Mouse (Mus musculus) olfactory bulb, adult 2 months (tissue): ENCODE data around the gene Kif22. TPM values are rescaled to one million over a fixed set of nuclear protein-coding genes. Genes with fewer than 3 reads are reported as not detected.
"Not testable (repeated sequence)": the region's sequence is repeated elsewhere in the genome, so short reads cannot be mapped to it uniquely, and the experiment has no call there.

Experiments used
- H3K27ac ChIP-seq: fragments of 200-500 bp; 2 replicates; pipeline ENCODE4 v1.5.1; 2012; ENCODE audit warnings: low read depth, low read length; ENCODE audit not compliant: insufficient read depth
- H3K4me1 ChIP-seq: fragments of 200-500 bp; 2 replicates; pipeline ENCODE4 v1.6.1; 2012; ENCODE audit warnings: low read length; ENCODE audit not compliant: control insufficient read depth, insufficient read depth
- H3K4me3 ChIP-seq: fragments of 200-500 bp; 2 replicates; pipeline ENCODE4 v1.5.1; 2012; ENCODE audit warnings: mild to moderate bottlenecking, low read depth, low read length, moderate library complexity; ENCODE audit not compliant: insufficient read depth
- CTCF ChIP-seq: fragments of 200-500 bp; IDR thresholded peaks from 2 replicates; pipeline ENCODE4 v1.5.1; 2012; ENCODE audit warnings: low read depth, mild to moderate bottlenecking, low read length, moderate library complexity; ENCODE audit not compliant: insufficient read depth
- POLR2A ChIP-seq: fragments of 200-500 bp; IDR thresholded peaks from 2 replicates; pipeline ENCODE4 v1.6.1; 2012; ENCODE audit warnings: mild to moderate bottlenecking, low read depth, low read length, moderate library complexity; ENCODE audit not compliant: insufficient read depth
- whole genome bisulfite sequencing: fragments of 180-500 bp; shearing (Covaris S2); methylation state at CpG from one replicate; pipeline ENCODE4 v1.1.7; 2018; 5-methylcytosine and 5-hydroxymethylcytosine counted together
- polyA plus RNA-seq: library from polyadenylated mRNA; stranded (reverse); fragments of >200 nt; gene quantifications from 2 replicates; pipeline ENCODE4 v1.2.4, GENCODE M21; 2012; ENCODE audit warnings: low replicate concordance; ENCODE audit not compliant: missing spikeins, insufficient read depth, insufficient read length

Gene Kif22
- not detected in 2 replicates for polyA plus RNA-seq

DNA sequence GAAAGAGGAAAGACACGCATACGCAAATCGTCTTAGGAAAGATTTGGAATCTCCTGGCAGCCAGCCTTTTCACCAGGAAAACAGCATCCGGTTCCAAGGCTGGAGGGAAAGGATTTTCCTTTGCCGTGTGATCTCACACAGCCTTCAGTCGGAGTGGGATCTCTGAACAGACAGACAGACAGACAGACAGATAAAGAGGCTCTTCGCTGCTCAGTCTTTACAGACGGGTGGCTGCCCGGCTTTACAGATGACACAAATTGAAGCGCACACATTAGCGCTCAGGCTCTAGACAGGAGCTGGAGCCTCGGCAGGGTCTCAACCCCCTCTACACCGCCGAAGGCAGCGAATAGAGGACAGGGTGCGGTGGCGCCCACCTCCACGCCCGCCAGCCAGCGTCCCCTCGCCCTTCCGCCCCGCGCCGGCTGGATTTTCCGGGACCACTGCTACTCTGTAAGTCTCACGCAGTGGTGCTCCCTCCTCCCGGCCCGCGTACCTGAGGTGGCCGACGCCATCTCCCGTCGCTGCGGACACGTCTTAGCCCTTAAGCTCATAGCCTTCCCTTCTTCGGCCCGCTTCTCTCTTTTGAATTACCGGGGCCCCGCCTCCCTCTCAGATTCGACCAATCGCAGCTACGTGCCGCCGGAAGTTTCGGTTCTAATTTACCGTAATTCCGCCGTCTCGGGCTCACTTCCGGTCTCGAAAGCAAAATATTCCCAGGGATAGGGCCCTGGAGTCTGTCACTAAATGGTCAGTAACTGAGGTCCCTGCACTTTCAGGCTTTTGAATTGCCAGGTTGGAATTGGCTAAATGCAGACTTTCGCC lies at the start of gene Kif22:
Kif22 (minus strand) TSS at position 621 of the 822 bp plus-strand sequence.
- no peak within 1 kb of the TSS for H3K27ac ChIP-seq
- under 1% methylated on average over 53 of the region's 53 CpGs for WGBS
- peak within 1 kb of the TSS; percentile 49 for H3K4me3 ChIP-seq
- TF ChIP-seq POLR2A, result no peak
- TF ChIP-seq CTCF, result no peak
- peaks cover 5% of the 10 kb centered on the region for H3K4me1 ChIP-seq

- TF ChIP-seq POLR2A (no peak), CTCF (no peak)
- 78% methylated on average over 16 of the region's 16 CpGs for WGBS
- 0 out of 2 replicates have a peak, but pooled peaks cover 5% of the 10 kb centered on the region for H3K4me1 ChIP-seq
- H3K4me3 ChIP-seq, result peak within 1 kb of the TSS; percentile 34
- no peak within 1 kb of the TSS; the same call in 1 of the 2 replicates for H3K27ac ChIP-seq
Measured at GRCm38 (mm10) chr7:127091114-127091896, 49.0 kb upstream of the Kif22 start, which contains the start of gene AI467606. Gene AI467606, plus strand, starts transcription at chr7:127091359.

- WGBS, result 88% methylated on average over 20 of the region's 20 CpGs
- TF ChIP-seq CTCF, result no peak
- H3K4me3 ChIP-seq, result no peak overlapping the region
- H3K27ac ChIP-seq, result no peak overlapping the region; the same call in 1 of the 2 replicates
- 0 out of 2 replicates have a peak, but pooled peaks cover 5% of the 10 kb centered on the region for H3K4me1 ChIP-seq
Measured at GRCm38 (mm10) chr7:127090154-127091113, 48.2 kb upstream of the Kif22 start.

DNA sequence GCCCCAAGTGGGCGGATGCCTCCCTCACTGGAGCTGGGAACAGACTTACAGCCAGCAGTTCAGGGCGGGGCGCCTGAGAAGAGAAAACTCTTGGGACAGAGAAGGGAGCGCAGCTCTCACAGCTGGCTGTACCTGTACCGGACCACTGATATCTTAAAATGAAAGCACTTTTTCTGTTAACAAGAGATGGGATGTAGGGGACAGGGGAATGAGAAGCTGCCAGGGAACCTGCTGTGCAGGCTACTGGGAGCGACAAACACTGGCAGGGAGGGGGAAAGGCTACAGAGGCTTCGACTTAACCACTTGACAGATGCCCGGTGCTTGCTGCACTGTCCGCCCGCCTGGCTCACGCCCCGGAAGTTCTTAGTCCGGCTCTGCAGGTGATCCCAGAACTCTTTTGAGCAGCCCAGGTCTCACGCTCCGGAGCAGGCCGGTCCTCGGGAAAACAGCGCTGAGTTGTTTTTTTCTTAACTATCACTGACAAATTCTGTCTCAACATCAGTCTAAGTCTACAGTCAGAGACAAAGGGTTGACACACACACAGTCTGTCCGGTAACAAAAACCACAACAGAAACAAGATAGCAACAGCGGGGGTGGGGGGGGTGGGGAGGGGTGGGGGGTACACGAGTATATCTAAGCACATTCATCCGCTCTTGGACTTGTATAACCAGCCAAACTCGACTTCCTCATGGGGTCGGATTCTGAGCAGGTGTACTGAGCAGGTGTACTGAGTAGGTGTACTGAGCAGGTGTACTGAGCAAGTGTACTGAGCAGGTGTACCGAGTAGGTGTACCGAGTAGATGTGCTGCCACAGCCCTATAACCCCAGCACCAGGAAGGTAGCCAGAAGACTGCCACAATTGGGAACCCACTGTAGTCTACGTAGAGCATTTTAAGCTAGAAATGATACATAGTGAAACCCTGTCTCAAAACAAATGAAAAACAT lies 46.9 kb upstream of the Kif22 start:
- TF ChIP-seq CTCF (no peak), POLR2A (no peak)
- Histone ChIP-seq H3K4me3 (no peak overlapping the region), H3K4me1 (0 out of 2 replicates have a peak, but pooled peaks cover 5% of the 10 kb centered on the region), H3K27ac (no peak overlapping the region)
- WGBS, result 32% methylated on average over 27 of the region's 27 CpGs

GRCm38 (mm10) chr7:127088083-127088482 lies 45.8 kb upstream of the Kif22 start:
- TF ChIP-seq CTCF, result no peak
- TF ChIP-seq POLR2A, result no peak
- Histone ChIP-seq H3K4me1 (0 out of 2 replicates have a peak, but pooled peaks cover 5% of the 10 kb centered on the region), H3K27ac (no peak overlapping the region), H3K4me3 (no peak overlapping the region)
- WGBS, result 87% methylated on average over 3 of the region's 3 CpGs

- not testable (repeated sequence) for H3K4me3 ChIP-seq, H3K27ac ChIP-seq, H3K4me1 ChIP-seq
- 83% methylated on average over 6 of the region's 6 CpGs for WGBS
Measured at GRCm38 (mm10) chr7:127087278-127088010, 45.2 kb upstream of the Kif22 start, which contains the start of gene Zg16. Gene Zg16, minus strand, starts transcription at chr7:127087328.

DNA sequence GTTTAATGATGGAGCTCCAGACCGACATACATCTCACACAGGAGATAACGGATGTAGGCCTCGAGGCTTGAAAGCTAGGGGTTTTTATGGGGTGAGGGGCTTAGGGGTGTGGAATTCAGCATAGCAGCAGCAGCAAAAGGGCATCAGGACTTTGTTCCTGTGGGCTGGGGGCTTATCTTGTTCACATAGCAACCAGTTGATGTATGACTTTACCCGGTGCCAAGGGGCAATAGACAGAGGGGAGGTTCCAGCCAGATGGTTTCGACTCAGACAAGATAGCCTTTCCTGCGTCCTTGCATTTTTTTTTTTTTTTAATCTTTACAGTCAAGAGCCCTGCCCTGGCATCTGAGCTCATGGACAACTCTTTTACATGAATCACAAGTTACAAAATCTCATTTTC lies 43.5 kb upstream of the Kif22 start:
- H3K4me1 ChIP-seq, H3K4me3 ChIP-seq: not testable (repeated sequence)
- WGBS, result 85% methylated on average over 6 of the region's 6 CpGs

More for the DNA sequence above, 43.5 kb upstream of the Kif22 start:
- not testable (repeated sequence) for H3K27ac ChIP-seq
